Mouse (Mus musculus) c-Kit-negative CD71-positive TER-119-positive erythroid progenitor cells, embryonic 14.5 days (primary cell): ENCODE measurements around the gene Dera.

Experiments
- DNase-seq: peaks from one replicate; pipeline ENCODE4 v3.0.0-alpha.2; 2013; ENCODE audit warnings: low read depth, low spot score

The Dera gene

GRCm38 (mm10) chr6:137885644-137886043, 131.3 kb downstream of the Dera start:
- DNase-seq, result no peak

- DNase-seq, result no peak
These were observed 132.0 kb downstream of the Dera start for GRCm38 (mm10) chr6:137886210-137886979.

GRCm38 (mm10) chr6:137887258-137887657, 132.9 kb downstream of the Dera start:
- DNase-seq, result no peak

- no peak for DNase-seq
These were observed 143.3 kb downstream of the Dera start for GRCm38 (mm10) chr6:137897671-137898070.

GRCm38 (mm10) chr6:137901255-137901654, 146.9 kb downstream of the Dera start:
- DNase-seq, result no peak
